Mouse (Mus musculus) heart, postnatal 4 days (tissue): Measurements from ENCODE around the gene Gpalpp1. TPM values are rescaled to one million over a fixed set of nuclear protein-coding genes. Genes with fewer than 3 reads are reported as not detected.

Experiments
- DNase-seq: peaks from one replicate; pipeline ENCODE4 v3.0.0; 2021
- total RNA-seq, 2 experiments: library from RNA; stranded (reverse); gene quantifications; 2 replicates each; pipeline ENCODE4 v1.2.3; 2021

The Gpalpp1 gene
- total RNA-seq, 2 experiments from 2014 or later: 14.8 to 15.4 TPM

- no peak for DNase-seq
Observed at GRCm38 (mm10) chr14:76099543-76099942, 11.0 kb downstream of the Gpalpp1 start.

GRCm38 (mm10) chr14:76097815-76098214 is 12.7 kb downstream of the Gpalpp1 start:
- DNase-seq: no peak

GRCm38 (mm10) chr14:76097244-76097643 is 13.3 kb downstream of the Gpalpp1 start:
- no peak for DNase-seq

DNA sequence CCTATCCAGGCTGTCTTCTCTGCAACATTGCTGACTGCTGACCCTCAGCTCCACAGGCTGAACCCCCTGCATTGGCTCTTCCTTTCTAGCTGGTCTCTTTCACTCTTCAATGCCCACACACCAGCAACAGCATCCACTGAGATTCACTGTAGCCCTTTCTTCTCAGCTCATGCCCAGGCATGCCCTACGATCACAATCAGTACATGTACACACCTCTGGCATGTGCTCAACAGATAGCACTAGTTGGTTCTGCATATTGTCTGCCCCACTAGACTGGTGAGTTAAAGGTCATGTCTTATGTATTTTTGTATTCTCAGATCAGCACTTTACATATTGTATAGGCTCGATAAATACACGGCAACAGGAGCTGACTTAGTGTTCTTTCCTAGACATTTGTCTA is 26.4 kb downstream of the Gpalpp1 start:
- no peak for DNase-seq

DNA sequence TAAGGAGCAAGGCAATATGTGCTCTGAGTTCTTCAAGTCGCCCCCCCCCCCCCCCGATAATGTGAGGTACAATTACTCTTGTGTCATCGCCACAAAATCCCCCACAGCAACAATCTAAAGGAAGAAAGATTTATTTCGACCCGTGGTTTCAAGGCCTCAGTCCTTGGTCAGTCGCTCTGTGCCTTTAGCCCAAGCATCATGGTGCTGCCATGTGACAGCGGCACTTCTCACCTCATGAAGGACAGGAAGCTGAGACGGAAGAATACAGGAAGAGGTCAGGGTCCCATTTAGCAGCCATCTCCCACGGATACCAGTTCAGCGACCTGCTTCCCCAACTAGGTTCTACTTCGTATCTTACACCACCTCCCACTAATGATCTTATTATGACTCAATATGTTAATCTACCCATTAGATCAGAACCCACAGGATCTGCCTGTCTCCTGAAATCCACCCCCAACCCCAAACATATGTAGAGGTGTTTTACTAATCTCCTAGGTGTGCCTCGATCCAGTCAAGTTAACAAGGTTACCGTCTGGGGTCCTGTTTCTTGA is 28.4 kb downstream of the Gpalpp1 start:
- no peak for DNase-seq

- DNase-seq: peak; percentile 42
Observed at GRCm38 (mm10) chr14:76081451-76081850, 29.1 kb downstream of the Gpalpp1 start.

DNA sequence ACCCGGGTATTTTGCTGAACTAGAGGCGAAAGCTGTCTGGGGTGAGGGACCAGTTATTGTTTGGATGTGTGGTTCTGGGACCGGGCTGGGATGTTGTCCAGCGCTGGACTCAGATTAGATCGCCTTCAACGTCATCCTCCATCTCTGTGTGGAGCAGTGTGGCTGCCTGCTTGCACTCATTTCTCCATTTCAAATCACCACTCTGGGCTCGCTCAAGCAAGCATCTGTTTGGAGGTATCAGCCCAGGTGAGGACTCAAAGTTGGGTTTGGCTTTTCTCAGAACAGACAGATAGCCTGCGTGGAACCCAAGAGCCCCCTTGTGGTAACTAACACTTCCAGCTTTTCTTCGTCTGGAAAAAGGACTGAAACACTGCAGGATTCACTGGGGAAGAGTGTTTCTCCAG is 33.5 kb downstream of the Gpalpp1 start:
- peak; percentile 54 for DNase-seq

DNA sequence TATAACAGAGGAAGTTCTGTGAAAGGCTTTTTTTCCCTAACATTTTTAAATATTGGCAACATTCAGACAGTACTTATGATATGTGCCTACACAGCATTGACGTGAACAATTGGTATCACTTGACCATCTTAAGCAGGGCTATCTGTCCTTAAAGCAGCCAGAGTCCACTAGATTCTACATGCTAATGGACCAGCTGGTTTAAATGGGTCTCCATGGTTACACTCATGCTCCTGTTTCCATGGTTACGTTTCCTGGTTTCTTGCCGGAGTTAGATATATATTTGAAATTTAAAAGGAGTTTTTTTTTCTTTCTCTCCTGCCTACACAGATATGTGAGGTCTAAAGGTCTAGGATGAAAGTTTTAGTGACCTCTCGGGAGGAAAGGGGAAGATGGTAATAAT is 34.0 kb downstream of the Gpalpp1 start:
- DNase-seq: no peak

DNA sequence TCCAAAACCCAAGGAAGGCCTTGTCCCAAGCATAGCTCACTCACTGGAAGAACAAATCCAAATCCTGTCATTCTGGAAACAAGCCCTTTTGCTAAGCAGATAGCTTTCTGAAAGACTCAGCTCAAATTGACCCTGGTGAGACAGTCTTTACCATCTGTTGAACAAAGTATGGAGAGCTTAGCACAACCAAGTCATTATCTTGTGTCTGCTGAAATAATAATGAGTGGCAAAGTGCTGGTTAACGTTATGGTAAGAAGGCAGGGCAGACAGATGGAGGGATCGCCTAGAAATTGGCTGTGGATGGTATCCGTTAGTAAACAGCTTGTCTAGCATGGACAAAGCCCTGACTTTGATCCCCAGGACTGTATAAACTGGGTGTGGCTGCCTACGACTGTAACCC is 34.8 kb downstream of the Gpalpp1 start:
- DNase-seq: no peak

DNA sequence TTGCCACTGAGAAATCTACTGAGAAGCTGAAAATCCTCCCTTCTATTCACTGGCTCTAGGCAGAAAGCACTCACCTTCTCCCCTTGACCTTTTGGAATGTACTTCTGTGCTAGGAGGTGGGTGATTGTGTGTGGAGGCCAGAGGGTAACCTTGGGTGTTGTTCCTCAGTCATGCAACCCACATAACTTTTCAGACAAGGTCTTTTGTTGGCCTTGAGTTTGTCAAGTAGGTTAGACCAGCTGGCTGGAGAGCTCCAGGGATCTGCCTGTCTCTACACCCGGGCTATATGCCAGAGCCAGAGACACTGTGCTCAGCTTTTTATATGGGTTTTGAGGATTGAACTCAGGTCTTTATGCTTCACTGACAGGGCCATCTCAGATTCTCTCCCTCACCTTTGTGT is 36.4 kb downstream of the Gpalpp1 start:
- DNase-seq: no peak

GRCm38 (mm10) chr14:76072626-76073025 is 37.9 kb downstream of the Gpalpp1 start:
- DNase-seq: no peak

DNA sequence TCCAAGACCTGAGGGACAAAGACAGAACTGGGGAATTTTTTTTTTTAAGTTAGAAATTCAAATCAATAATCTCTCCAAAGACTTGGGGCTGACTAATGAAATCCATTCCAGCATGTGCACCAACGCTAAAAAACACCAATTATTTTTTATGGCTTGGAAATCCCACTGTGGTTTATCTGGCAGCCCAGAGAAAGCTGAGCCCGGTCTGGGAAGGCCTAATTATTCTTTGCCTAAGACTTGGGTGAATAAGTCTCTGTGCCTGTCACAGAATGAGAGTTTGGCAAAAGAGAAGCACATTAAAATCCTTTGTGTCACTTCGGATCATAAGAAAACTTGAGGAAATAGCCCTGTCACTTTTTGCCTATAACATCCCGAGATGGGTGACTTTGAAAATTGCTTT is 41.3 kb downstream of the Gpalpp1 start:
- DNase-seq: no peak

DNA sequence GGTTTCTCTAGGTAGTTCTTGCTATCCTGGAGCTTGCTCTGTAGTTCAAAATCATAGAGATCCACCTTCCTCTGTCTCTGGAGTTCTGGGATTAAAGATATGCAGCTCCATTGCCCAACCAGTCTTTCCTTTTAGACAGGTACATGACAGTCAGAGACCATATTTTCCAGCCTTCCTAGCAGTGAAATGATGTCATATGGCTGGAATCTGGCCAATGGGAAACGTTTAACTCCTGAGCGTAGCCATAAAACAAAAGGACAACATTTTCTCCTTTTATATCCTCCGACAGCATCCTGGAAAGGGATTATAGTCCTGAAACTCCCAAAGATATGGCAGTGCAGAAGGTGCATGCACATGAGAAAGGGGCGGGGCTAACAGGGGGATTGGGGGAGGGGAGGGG is 42.3 kb downstream of the Gpalpp1 start:
- DNase-seq: no peak

GRCm38 (mm10) chr14:76067237-76067636 is 43.3 kb downstream of the Gpalpp1 start:
- no peak for DNase-seq

- no peak for DNase-seq
Observed at GRCm38 (mm10) chr14:76059441-76059840, 51.1 kb downstream of the Gpalpp1 start.

- peak; percentile 9 for DNase-seq
Observed at GRCm38 (mm10) chr14:76053726-76054125, 56.8 kb downstream of the Gpalpp1 start.

GRCm38 (mm10) chr14:76051966-76052365 is 58.6 kb downstream of the Gpalpp1 start:
- no peak for DNase-seq

DNA sequence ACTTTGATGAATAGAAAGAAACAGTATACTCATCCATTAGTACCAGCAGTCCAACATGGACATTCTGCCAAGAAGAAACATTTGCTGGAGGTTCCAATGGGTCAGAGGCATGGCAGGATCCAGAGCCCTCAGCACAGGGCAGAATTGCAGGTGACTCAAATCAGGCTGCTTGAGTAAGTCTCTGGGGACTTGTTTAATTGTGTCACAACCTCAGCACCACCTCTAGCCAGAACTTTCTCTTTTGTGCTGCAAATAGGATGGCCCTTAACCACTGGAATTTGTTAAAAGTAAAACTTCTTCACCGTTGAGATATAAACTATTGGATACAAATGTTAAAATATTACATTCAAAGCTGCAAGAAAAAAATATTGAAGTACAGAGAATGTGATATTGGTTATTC is 64.8 kb downstream of the Gpalpp1 start:
- DNase-seq: no peak

DNA sequence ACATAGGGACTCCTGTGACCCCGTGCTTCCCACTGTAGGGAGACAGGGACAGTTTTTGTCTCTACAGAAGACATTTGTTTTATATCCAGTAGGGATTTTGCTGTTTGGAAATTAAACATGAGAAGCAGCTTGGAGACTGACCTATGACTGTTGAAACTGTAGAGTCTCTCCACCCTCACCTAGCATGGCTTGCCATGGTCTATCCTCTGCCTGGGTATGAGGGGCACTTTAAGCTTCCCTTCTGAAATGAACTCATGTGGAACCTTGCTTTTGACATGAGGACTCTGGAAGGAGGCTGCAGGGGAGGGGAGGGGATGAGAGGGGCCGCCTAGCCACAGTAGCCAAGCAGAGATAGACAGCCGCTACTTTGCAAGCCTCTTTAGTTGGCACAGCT is 66.4 kb downstream of the Gpalpp1 start:
- DNase-seq: no peak

DNA sequence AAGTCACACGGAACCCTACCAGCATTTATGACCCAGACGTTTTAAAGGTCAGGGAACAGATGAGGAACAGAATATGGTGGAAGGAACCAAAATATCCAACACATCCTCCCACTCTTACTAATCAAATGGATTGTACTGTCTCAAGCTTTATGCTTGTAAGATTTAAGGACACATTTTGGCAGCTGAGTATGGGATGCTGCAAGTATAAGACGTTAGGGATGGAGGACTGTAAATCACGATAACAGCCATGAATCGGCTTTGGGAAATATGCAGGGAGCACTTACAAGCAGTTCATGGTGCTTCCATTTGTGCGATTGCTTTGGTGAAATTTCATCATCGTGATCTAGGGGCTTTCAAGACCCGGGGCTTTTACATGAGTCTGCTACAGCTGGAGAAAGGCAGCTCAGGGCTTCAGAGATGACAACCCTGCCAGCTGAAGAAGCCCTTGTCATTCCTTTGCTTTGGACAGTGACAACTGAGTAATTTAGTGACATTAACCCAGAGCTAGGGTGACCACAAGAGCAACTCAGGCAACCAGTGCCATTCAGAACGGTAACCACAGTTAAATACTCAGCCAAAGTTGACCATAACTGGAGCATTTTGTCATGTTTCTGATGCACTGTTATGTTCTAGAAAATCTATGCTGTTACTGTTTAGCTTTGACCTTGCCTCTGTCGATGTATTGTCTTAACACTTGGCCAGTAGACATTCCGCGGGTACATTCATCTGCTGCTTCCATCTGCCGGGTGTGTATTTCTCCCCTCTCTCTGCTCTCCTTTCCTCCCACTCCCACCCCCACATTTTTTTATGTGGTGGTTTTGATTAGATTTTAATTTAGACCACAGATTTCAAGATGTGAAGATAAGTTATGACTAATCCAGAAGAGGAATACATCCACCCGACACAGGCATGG is 67.1 kb downstream of the Gpalpp1 start:
- no peak for DNase-seq
